Mouse (Mus musculus) lung, adult 2 months (tissue): ENCODE data around the gene Slc25a33.

ENCODE experiments used
- CTCF ChIP-seq: fragments of 200-500 bp; IDR thresholded peaks from 2 replicates; pipeline ENCODE4 v1.5.1; 2011; ENCODE audit warnings: mild to moderate bottlenecking, low read length, control low read depth; ENCODE audit not compliant: insufficient read depth
- POLR2A ChIP-seq: fragments of 200-500 bp; IDR thresholded peaks from 2 replicates; pipeline ENCODE4 v1.6.1; 2011; ENCODE audit warnings: low read depth, mild to moderate bottlenecking, control low read depth, low read length, borderline replicate concordance; ENCODE audit errors: extremely low read depth

DNA sequence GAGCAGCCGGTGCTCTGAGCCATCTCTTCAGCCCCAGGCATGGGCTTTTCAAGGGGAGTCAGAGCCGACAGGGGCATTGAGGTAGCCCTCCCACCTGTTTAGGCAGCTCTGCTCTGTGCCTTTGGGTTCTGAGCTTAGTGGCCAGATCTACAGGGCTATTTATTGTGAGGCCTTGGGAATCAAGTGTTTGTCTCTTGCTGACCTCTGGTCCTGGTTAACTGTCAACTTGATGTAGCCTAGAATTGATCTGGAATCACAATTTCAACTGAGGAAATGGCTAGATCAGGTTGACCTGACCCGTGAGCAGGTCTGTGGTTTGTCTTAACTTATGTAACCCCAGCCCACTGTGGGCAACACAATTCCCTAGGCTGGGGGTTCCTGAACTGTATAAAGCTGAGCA is 59.5 kb downstream of the Slc25a33 start:
- TF ChIP-seq CTCF (no peak), POLR2A (no peak)
